Mouse (Mus musculus): ENCODE measurements around the gene 1700013F07Rik. TPM values are rescaled to one million over a fixed set of nuclear protein-coding genes. Genes with fewer than 3 reads are reported as not detected.

1700013F07Rik gene
- polyA plus RNA-seq, 1 experiment from 2014 or later, result not detected

- Histone ChIP-seq H3K4me1 (ENCODE audit: control insufficient read depth in 2 of 2, insufficient read depth in 2 of 2, low read length in 2 of 2) (no peaks in the 10 kb centered on the region), H3K4me2 (ENCODE audit: low read length) (peak overlapping the region; percentile 99), H3K27ac (replicated peaks in 1 of 2; ENCODE audit: control insufficient read depth in 1 of 2, insufficient read depth in 1 of 2, low read depth in 2 of 2, low read length in 2 of 2) (peak overlapping the region; percentile 43 to 73), H3K27me3 (ENCODE audit: control insufficient read depth, insufficient read depth, low read length) (no peaks in the 10 kb centered on the region), H3K9ac (ENCODE audit: low read length) (peak overlapping the region; percentile 83), H3K36me3 (ENCODE audit: control insufficient read depth, insufficient read depth, low read length) (no peaks in the 10 kb centered on the region), H3K9me3 (ENCODE audit: control insufficient read depth, low read length) (no peaks in the 10 kb centered on the region), H3K4me3 (ENCODE audit: control insufficient read depth in 1 of 2, insufficient read depth in 1 of 2, low read depth in 1 of 2, low read length in 2 of 2) (peak overlapping the region; percentile 88 to 92)
- ATAC-seq (ENCODE audit: insufficient number of reproducible peaks, insufficient read depth, low FRiP score, low read depth), result peak; percentile 67
- under 1% methylated on average over 61 of the region's 61 CpGs for WGBS
Observed at GRCm38 (mm10) chr3:108591530-108592522, 57.9 kb downstream of the 1700013F07Rik start.

Small RNAs within 50 kb of the gene (microRNA-seq; reads per million reads assigned to microRNA genes)
- not detected for gene Gm22860

Other genes with a start within 250 kb of the 1700013F07Rik start
- gene Mybphl, start 169.2 kb upstream of the 1700013F07Rik start, polyA plus RNA-seq (2014; fragmentation: Nextera tagmentation; extraction: Ambion mirVana), result 70.2 and 94.5 TPM in 2 replicates
- 17.0 and 19.3 TPM in 2 replicates for gene Psrc1, start 150.3 kb upstream of the 1700013F07Rik start, polyA plus RNA-seq (2014; fragmentation: Nextera tagmentation; extraction: Ambion mirVana)
- gene Celsr2, start 118.6 kb upstream of the 1700013F07Rik start, polyA plus RNA-seq (2014; fragmentation: Nextera tagmentation; extraction: Ambion mirVana), result 2.5 and 3.1 TPM in 2 replicates
- gene Sars, start 88.9 kb upstream of the 1700013F07Rik start, polyA plus RNA-seq (2014; fragmentation: Nextera tagmentation; extraction: Ambion mirVana), result 84.5 and 85.2 TPM in 2 replicates
- gene 5330417C22Rik, start 2.4 kb downstream of the 1700013F07Rik start, polyA plus RNA-seq (2014; fragmentation: Nextera tagmentation; extraction: Ambion mirVana), result 0.73 and 0.80 TPM in 2 replicates
- 32.1 and 35.6 TPM in 2 replicates for gene Tmem167b, start 28.3 kb downstream of the 1700013F07Rik start, polyA plus RNA-seq (2014; fragmentation: Nextera tagmentation; extraction: Ambion mirVana)
- 23.3 and 24.8 TPM in 2 replicates for gene Taf13, start 37.5 kb downstream of the 1700013F07Rik start, polyA plus RNA-seq (2014; fragmentation: Nextera tagmentation; extraction: Ambion mirVana)
- gene Wdr47, start 57.1 kb downstream of the 1700013F07Rik start, polyA plus RNA-seq (2014; fragmentation: Nextera tagmentation; extraction: Ambion mirVana), result 8.0 and 10.0 TPM in 2 replicates
- 45.9 and 48.3 TPM in 2 replicates for gene Clcc1, start 119.8 kb downstream of the 1700013F07Rik start, polyA plus RNA-seq (2014; fragmentation: Nextera tagmentation; extraction: Ambion mirVana)
- 27.5 and 30.4 TPM in 2 replicates for gene Gpsm2, start 188.2 kb downstream of the 1700013F07Rik start, polyA plus RNA-seq (2014; fragmentation: Nextera tagmentation; extraction: Ambion mirVana)
- gene Aknad1, start 205.5 kb downstream of the 1700013F07Rik start, polyA plus RNA-seq (2014; fragmentation: Nextera tagmentation; extraction: Ambion mirVana), result not detected in 2 replicates

Measured in heart, embryonic 14.5 days (tissue).